Mouse (Mus musculus) cerebellum, adult (tissue): ENCODE data around the gene Appbp2.

Experiments
- ATAC-seq: cut with Nextera tagmentation; 2 replicates; pipeline ENCODE4 v1.9.2; 2017; ENCODE audit warnings: mild to moderate bottlenecking, moderate library complexity, mixed read lengths; ENCODE audit not compliant: insufficient number of reproducible peaks, low FRiP score, low TSS enrichment

The Appbp2 gene

GRCm38 (mm10) chr11:85234990-85235841 is at the start of gene Appbp2:
Gene Appbp2 (minus strand): TSS chr11:85235130.
- ATAC-seq = peak; percentile 95

GRCm38 (mm10) chr11:85281219-85281878 is 46.4 kb upstream of the Appbp2 start:
- no peak for ATAC-seq

- ATAC-seq = no peak
Measured at GRCm38 (mm10) chr11:85278175-85278574, 43.2 kb upstream of the Appbp2 start.

GRCm38 (mm10) chr11:85277609-85278008 is 42.7 kb upstream of the Appbp2 start:
- no peak for ATAC-seq

GRCm38 (mm10) chr11:85275151-85275550 is 40.2 kb upstream of the Appbp2 start:
- no peak for ATAC-seq

- ATAC-seq = no peak
Measured at GRCm38 (mm10) chr11:85273299-85273698, 38.4 kb upstream of the Appbp2 start.

GRCm38 (mm10) chr11:85270631-85271030 is 35.7 kb upstream of the Appbp2 start:
- ATAC-seq = no peak

GRCm38 (mm10) chr11:85267393-85267792 is 32.5 kb upstream of the Appbp2 start:
- ATAC-seq = no peak

- ATAC-seq = no peak
Measured at GRCm38 (mm10) chr11:85264635-85265034, 29.7 kb upstream of the Appbp2 start.

- ATAC-seq = no peak
Measured at GRCm38 (mm10) chr11:85261192-85261591, 26.3 kb upstream of the Appbp2 start.

- ATAC-seq = no peak
Measured at GRCm38 (mm10) chr11:85258966-85259365, 24.0 kb upstream of the Appbp2 start.

- ATAC-seq = no peak
Measured at GRCm38 (mm10) chr11:85255471-85256027, 20.6 kb upstream of the Appbp2 start.

- no peak for ATAC-seq
Measured at GRCm38 (mm10) chr11:85253641-85254040, 18.7 kb upstream of the Appbp2 start.

- ATAC-seq = no peak
Measured at GRCm38 (mm10) chr11:85253006-85253405, 18.1 kb upstream of the Appbp2 start.

GRCm38 (mm10) chr11:85251955-85252354 is 17.0 kb upstream of the Appbp2 start:
- ATAC-seq = no peak

- no peak for ATAC-seq
Measured at GRCm38 (mm10) chr11:85250467-85250866, 15.5 kb upstream of the Appbp2 start.

- ATAC-seq = no peak
Measured at GRCm38 (mm10) chr11:85249338-85249737, 14.4 kb upstream of the Appbp2 start.

- ATAC-seq = no peak
Measured at GRCm38 (mm10) chr11:85248151-85248550, 13.2 kb upstream of the Appbp2 start.

GRCm38 (mm10) chr11:85241226-85241625 is 6.3 kb upstream of the Appbp2 start:
- ATAC-seq = no peak

- ATAC-seq = no peak
Measured at GRCm38 (mm10) chr11:85240211-85240610, 5.3 kb upstream of the Appbp2 start.

GRCm38 (mm10) chr11:85234363-85234989 is 454 bp downstream of the Appbp2 start:
- ATAC-seq = peak; percentile 96
